21 mouse cellular contexts compared by ENCODE assay signal in genomic region chr1:177716448-177716847, GRCm38 (mm10). TPM values are rescaled to one million over a fixed set of nuclear protein-coding genes. Genes with fewer than 3 reads are reported as not detected.
"Had no signal": no experiment of that assay in that cellular context is flagged by ENCODE, and none has a peak within 500 bp of the region (broad histone marks: within the 10 kb centered on the region; RNA-seq: fewer than 3 reads in every experiment).

No protein-coding gene starts in this region.

- H3K4me1 ChIP-seq: limb, embryonic 10.5 days; midbrain, embryonic 15.5 days had no signal

- H3K9ac ChIP-seq: midbrain, embryonic 15.5 days; neural tube, embryonic 12.5 days had no signal

- H3K27me3 ChIP-seq: midbrain, embryonic 15.5 days; neural tube, embryonic 12.5 days had no signal

- DNase-seq: kidney, adult 8-10 months; kidney, postnatal 4 days; lung, adult 2 months; lung, postnatal 36 days; thymus, postnatal 14 days had no signal

- H3K4me2 ChIP-seq: midbrain, embryonic 11.5 days; midbrain, embryonic 15.5 days; neural tube, embryonic 12.5 days had no signal

- H3K27ac ChIP-seq: kidney, postnatal 0 days; layer of hippocampus, adult 2 months; limb, embryonic 10.5 days; midbrain, embryonic 15.5 days; neural tube, embryonic 12.5 days; stomach, postnatal 0 days had no signal

- ATAC-seq: intestine, postnatal 0 days; lung, postnatal 0 days; midbrain, embryonic 15.5 days had no signal

- H3K9me3 ChIP-seq: limb, embryonic 10.5 days; midbrain, embryonic 15.5 days; neural tube, embryonic 12.5 days had no signal

- H3K36me3 ChIP-seq: limb, embryonic 10.5 days; midbrain, embryonic 15.5 days; neural tube, embryonic 12.5 days had no signal

- H3K4me3 ChIP-seq: layer of hippocampus, adult 2 months; limb, embryonic 10.5 days; midbrain, embryonic 15.5 days; neural tube, embryonic 12.5 days had no signal

RNA-seq across cellular contexts. Expression of gene 1700016C15Rik, which starts 13.2 kb away (rescaled TPM):
- total RNA-seq: layer of hippocampus, adult 2 months; layer of hippocampus, postnatal 10 days; left cerebral cortex, adult 18-20 months; left cerebral cortex, postnatal 10 days; megakaryocyte, adult 5-6 weeks; monocyte, adult 5-6 weeks; neutrophil, adult 5-6 weeks had no signal
- polyA plus RNA-seq: limb, embryonic 10.5 days; limb, embryonic 14.5 days; lung, adult 2 months; midbrain, embryonic 11.5 days; midbrain, embryonic 15.5 days had no signal
